Mouse (Mus musculus): ENCODE data around the gene Fstl1.

Gene Fstl1

GRCm38 (mm10) chr16:37869470-37870231, 93.0 kb downstream of the Fstl1 start:
- no peak for DNase-seq (ENCODE audit: low spot score)

GRCm38 (mm10) chr16:37871112-37871715, 94.5 kb downstream of the Fstl1 start:
- DNase-seq (ENCODE audit: low spot score), result no peak

DNA sequence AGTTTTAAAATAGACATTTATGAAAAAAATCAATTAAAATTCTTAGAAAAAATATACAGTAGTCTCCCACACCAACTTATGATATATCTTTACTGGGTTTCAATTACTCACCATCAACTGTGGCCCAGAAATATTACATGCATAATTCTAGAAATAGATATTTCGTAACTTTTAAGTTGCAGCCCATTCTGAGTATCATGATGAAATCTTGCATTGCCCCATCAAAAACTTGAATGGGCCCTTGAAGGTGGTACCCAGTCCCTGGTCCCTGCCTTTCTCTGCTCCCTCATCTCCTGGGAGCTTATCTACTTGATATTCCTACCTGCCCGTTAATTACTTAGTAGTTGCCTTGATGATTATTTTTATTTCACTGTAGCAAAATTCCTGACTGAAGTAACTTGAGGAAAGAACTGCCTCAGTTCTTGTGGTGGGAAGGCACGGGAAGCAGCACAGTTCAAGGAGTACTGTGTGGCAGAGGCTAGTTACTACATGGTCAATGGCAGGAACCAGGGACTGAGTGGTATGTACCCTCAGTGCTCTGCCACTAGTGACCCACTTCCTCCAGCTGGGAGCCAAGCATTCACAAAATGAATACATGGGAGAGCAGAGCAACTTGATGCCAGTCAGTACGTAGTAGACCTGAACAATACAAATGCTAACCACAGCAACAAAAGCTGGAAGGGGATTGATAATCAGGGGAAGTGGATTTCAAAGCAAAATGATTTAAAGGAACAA, 98.0 kb downstream of the Fstl1 start:
- DNase-seq (ENCODE audit: low spot score), result no peak

GRCm38 (mm10) chr16:37877406-37877805, 100.7 kb downstream of the Fstl1 start:
- DNase-seq (ENCODE audit: low spot score), result no peak

DNA sequence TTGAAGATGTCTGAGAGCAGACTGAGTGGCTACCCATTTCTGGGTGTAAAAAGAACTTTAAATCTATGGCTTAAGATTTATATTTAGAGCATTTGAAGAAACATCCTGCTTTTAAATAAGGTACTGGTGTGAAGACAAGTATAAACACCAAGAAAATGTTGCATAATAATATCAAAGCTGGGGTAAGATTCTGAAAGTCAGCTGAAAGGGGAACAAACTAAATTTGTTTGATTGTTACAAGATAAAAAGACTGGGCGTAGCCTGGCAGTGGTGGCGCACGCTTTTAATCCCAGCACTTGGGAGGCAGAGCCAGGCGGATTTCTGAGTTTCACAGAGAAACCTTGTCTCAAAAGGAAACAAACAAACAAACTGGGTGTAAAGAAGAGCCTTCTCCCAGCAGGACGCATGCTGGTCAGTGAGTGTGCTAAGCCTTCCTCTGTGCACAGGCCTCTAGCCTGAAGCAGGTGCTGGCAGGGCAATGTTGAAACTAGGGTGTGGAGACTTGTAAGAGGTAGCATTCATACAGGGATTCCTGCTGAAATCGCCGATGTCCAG, 102.4 kb downstream of the Fstl1 start:
- DNase-seq (ENCODE audit: low spot score), result no peak

DNA sequence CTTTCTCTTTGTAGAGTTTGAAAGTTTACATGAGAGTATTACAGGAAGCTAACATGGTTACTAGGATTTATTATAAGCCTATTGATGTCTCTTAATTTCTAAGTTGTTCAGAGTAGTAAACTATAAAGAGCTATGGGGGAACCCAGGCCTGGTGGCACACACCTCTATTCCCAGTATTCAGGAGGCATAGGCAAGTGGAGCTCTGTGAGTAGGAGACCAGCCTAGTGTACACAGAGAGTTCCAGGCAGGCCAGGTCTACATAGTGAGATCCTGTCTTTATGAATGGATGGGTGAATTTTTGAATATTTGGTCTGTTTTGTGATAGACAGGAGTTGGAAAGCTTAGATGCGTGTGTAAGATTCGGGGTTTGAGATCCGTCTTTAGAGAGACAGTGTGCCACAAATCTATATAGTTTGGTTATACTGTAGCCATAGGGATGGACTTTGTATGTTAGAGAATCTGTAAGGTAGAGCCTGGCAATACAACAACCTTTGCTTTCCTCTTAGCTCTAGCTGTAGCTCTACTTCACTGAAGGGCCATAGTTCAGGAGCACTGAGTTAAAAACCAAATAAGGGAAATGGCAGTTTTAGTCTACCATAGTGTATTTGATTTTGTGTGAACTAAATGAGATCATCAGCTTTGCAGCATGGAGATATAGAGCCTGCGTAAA, 103.2 kb downstream of the Fstl1 start:
- no peak for DNase-seq (ENCODE audit: low spot score)

DNA sequence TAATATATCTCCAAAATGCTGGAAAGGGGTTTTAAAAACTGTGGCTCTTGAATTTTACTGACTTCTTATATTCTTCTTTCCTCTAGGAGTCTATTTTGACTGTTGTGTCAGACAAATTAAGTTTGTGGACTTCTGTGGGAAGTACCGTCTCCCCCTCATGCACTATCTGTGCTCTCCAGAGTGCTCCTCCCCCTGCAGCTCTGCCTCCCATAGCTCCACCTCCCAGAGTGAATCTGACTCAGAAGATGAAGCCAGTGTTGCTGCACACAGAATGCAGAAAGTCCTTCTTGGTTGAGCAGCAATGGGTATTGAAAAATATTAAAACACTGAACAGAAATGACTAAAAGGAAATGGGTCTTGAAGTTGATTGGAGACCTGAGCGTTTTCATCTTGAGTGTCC, 104.5 kb downstream of the Fstl1 start:
- DNase-seq (ENCODE audit: low spot score), result no peak

Measured in testis, postnatal 10 days (tissue).